Mouse (Mus musculus) thymus, adult 2 months (tissue): ENCODE data around the gene Dnajb2.
A peak's percentile ranks its signal among the peaks of the same experiment; 100 is the strongest.

Experiments
- CTCF ChIP-seq: fragments of 200-500 bp; IDR thresholded peaks from 2 replicates; pipeline ENCODE4 v1.5.1; 2012; ENCODE audit warnings: mild to moderate bottlenecking, control low read depth, low read length, moderate library complexity, borderline replicate concordance; ENCODE audit not compliant: control insufficient read depth, poor library complexity, insufficient read depth; ENCODE audit errors: extremely low read depth
- POLR2A ChIP-seq: fragments of 200-500 bp; IDR thresholded peaks from 2 replicates; pipeline ENCODE4 v1.6.1; 2012; ENCODE audit warnings: mild to moderate bottlenecking, low read length, control low read depth, moderate library complexity; ENCODE audit not compliant: control insufficient read depth, poor library complexity, insufficient read depth; ENCODE audit errors: extremely low read depth

- peak; percentile 60; the same call in 1 of the 2 replicates for TF ChIP-seq CTCF
- TF ChIP-seq POLR2A = no peak
Measured at GRCm38 (mm10) chr1:75234606-75235005, 1.6 kb upstream of the Dnajb2 start.
